Mouse (Mus musculus) right cerebral cortex, postnatal 4 days (tissue): ENCODE measurements around the gene Adamts16.
"Not testable (repeated sequence)": the region's sequence is repeated elsewhere in the genome, so short reads cannot be mapped to it uniquely, and the experiment has no call there.

Source experiments
- DNase-seq: peaks from one replicate; pipeline ENCODE4 v3.0.0-alpha.2; 2022

Gene Adamts16

DNA sequence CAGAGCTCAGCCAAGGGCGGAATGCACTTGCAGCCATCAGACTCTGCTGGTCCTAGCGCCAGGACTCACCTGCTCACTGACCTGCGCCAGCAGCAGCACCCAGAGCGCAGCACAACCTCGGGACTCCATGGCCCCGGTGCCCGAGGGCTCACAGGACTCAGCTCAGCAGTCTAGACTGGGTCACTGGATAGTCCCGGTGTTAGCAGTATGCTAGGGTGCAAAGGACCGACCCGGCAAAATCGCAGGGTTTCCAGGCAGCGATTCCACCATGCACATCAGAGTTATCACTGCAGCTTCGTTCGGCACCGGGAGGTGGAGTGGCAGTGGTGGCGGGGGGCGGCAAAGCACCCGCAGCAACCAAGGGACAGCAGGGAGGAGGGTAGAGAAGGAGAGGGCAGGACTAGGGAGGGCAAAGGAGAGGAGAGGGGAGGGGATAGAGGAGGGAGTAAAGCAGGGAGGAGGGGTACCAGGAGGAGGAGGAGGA, at the start of gene Adamts16:
Gene Adamts16, minus strand, starts transcription at position 391 of the 484 bp plus-strand sequence.
- DNase-seq: peak; percentile 29

DNA sequence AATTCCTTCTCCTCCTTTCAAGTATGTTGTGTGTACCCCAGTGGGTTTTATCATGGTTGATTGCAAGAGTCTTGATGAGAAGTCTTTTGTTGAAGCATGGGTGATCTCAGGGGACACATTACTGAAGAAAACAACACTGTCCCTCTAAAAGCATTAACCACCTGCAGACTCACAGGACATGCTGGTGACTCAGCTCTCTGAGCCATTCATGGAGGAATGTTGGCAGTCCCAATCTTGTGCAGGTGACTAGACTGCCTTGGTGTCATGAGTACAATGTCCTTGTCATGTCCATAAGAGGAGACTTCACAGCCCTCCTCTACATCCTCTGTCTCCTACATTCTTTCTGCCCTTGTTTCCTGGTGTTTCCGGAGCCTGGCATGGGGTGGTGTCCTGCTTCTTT, 45.5 kb upstream of the Adamts16 start:
- DNase-seq: no peak

DNA sequence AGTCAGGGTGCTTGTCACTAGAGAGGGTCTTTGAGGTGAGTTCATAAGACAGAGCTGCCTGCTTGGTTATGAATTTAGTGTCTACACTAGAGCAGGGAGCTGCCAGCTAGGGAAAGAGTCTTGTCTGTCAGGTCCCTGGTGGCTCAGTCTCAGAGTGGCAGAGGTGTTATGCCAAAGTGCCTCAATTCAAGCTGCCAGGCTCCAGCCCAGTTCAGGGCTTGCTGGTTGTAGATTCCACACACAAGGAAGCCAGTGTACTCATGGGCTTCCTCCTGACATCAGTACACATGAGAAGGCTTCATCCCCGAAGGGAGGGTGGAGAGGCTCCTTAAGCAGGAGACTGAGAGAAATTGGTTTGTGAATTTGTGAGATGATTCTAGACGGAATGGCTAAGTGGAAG, 43.4 kb upstream of the Adamts16 start:
- no peak for DNase-seq

DNA sequence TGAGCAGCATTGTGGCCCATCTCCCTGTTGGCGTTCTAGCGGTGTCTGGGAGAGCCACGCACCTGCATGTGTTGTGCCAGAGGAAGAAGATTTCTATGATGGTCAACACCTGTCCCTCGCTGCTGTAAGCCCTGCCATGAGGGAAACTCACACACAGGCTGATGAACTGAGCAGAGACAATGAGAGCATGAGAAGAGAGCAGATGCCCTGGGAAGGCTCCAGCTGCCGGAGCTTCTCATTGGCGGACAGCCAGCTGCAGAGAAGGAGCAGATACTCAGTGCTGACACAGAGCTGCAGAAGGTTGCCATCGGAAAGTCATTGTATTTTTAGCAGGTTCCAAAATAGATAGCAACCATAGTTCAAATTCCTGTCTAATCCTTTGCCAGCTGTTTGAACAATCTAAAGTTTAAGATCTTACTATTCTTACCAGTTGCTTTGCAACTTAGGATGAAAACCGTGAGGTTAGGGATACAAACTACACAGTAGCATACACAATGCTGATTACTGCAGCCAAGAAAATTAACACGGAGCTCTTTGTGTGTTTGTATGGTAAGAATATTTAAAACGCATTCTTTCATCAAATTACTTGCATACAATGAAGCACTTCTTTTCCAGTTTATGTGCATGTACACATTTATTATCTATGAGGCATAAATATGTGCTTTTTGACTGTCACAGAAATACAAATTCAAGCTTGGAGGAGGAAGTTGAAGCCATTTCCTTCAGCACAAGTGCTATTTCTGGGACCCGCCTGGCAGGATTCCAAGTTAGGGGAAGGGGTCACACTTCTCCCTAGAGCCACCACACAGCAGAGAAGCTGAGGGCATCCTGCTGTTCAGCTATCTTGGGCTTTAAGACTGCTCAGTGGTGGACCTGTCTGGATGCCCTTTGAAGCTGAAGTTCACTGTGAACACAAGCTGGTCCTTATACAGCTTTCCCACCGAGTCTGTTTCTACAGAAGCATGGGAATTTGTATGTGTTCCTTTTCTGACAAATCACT, 42.6 kb upstream of the Adamts16 start:
- peak; percentile 76 for DNase-seq

DNA sequence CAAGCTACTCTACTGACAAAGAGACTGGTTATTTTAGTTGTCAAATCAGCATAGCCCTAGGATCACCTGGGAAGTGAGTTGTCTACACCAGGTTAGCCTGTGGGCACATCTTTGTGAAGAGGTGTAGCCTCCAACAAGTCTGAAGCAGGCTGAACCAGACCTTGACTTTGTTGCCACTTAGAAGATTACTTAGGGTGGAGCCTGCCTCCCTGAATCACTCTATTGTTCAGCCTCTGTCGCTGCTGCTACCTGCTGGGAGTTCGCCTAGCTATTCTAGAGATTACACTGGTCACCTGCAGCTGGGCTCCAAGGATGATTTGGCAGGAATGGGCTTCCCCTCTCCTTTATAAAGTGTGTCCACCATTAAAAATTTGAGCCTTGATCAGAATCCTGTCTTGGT, 38.4 kb upstream of the Adamts16 start:
- DNase-seq: not testable (repeated sequence)

DNA sequence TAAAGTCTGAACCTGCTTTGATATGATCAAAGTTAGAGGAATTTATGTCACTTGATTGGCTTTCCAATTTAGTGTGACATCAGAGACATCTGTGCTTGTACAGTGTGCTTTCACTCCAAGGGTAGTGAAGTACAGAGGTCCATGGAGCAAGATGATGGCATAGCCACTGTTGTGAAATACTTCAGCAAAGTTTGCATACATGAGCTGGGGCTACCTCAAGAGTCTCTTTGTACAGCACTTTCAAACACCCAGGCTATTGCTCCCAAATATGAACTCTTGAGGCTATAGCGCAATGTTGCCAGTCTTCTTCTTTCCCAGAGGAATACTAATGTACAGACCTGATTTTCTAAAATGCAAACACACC, 35.9 kb upstream of the Adamts16 start:
- no peak for DNase-seq

DNA sequence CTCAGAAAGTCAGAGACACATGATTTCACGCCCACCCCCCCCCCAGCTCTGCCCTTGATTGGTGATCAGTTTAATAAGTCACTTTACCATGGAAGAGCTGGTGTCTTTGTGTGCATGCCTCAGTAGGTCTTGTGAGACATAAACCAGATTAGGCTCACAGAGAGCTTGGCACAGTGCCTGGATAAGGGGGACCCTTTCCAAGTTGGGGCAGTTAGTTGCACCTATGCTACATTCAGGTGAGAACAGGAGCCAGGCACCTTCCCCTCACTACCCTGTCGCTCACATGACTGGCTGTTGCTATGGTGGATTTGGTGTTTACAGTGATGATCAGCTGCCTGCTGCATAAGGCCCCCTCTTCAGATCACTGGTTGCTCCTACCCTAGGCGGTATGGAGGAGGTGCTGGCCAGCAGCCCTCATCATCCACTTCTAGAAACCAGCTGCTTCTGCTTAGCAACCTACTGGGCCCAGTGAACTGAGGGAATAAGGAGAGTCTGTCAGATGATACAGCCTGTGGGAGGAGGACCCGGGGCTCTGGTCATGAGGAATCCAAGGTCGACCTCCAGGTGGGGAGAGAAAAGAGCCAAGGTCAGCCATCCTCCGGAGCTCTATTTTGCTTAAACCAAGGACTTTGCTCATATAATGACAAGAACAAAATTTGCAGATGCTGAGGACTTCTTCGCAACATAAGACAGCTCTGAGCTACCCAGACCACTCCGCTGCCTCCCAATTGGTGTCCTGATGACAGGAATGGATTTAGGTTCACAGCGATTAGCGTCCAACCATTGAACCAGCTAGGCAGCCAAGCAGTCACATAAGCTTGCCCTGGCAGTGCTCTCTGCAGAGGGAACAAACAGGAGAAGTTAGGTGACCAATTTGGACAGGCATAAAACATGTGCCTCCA, 35.3 kb upstream of the Adamts16 start:
- DNase-seq: no peak

DNA sequence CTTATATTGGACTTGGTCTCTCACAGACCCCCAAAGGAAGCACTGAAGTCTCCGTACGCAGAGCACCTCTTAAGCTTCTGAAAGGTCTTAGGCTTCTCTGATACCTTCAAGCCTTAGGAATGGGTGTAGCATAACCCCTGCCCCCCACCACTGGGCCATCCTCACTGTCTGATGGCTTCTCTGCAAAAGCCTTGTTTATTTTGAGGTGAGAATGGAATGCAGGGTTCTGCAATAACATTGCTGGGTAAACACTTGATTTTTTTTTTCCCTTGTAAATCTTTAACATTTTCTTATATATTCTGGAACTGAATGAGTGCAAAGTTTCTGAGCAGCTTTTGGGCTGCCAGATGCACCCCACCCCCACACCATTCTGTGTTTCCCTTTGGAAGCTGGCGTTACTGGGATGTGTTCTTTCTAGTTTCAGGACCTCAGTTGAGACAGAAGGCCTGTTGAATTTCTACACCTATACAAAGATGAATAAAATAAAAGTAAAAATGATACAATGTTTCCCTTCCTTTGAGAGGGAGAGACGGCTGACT, 33.9 kb upstream of the Adamts16 start:
- no peak for DNase-seq

DNA sequence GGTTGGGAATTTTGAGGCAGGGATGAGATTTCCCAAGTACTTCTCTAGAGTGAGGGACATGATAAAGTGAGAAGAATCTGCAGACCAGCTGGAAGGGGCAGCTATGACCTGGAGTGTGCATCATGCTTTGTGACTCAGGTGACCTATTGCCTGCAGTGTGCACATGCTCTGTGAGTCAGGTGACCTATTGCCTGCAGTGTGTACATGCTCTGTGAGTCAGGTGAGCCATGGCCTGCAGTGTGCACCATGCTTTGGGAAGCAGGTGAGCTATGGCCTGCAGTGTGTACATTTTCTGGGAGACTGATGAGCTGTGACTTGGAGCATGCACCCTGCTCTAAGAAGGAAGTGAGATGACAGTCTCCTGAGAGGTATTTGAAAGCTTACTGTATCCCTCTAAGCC, 33.1 kb upstream of the Adamts16 start:
- DNase-seq: no peak

DNA sequence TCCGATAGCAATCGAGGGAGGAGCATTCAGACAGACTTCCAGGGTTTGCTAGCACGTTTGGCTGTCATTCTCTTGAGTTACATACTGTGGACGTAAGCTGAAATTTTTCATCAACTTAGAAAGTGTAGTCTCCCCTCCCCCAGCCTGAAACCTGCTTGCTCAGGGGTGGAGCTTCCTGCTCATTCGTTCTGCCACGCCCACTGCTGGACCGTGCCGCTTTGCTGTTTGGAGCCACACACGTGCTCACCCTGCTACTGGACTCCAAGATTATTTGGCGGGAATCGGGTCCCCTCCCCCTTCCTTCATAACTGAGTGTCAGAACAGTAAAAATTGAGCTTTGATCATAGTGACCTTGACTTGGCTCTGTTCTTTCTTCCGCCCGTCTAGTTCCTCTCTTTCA, 32.2 kb upstream of the Adamts16 start:
- DNase-seq: not testable (repeated sequence)

DNA sequence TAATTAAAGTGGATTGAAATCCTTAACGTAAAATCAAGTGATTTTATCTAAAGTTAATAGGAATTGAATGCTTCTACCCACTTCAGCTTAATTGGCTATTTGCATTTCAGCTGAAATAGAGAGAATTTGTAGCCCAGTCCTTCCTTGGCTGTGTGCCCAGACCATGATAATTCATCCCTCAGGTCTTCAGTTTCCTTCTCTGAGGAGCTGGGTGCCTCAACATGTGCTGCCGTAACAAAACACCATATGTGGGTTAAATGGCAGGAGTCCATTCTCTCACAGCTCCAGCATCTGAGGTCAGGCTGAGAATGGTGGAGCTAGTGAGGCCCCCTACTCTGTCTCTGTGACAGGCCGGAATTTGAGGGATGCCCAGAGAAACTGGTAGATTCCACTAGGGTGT, 29.4 kb upstream of the Adamts16 start:
- DNase-seq: no peak

DNA sequence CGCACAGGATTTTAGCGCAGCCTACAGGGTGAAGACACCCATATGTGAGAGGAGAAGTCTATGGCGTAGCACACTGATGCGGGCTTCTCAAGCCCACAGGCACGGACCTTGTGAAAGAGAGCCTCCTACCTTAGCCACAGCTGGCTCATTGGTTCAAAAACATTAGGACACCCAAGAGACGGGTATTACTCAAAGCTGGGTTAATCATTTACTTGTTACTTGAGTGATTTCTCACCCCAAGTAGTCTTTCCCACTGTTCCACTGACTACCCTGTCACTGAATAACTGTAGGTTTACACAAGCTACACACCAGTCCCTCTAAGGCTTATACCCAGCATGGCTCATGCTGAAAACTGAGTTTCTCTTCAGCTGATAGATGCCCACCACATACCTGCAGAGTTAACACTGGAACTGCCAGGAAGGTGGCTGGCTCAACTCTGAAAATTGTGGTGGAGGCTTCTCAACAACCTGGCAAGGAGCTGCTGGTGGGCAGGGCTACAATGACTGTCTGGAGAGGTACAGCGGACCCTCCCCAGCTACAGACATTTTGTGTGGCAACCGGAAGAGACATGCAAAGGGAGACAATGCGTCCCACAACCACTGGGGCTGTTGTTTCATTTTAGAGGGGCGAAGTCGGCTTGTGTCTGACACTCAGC, 25.5 kb upstream of the Adamts16 start:
- no peak for DNase-seq

DNA sequence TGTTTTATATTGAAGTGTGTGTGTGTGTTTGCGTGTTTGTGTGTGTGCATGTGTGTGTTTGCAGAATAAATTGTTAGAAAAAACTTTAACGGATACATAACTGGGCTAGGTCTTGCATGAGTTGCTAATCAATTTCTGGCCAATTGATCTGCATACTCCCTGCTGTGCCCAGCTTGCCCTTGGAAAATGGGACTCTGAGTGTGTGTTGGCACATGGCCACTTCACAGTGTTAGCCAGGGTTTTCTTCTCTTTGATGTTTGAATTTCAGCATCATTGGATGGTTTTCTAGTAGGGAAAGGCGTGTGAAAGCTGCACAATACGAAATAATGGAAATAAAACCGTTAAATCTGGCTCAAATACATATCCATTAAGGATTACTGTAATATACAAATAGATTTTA, 24.3 kb upstream of the Adamts16 start:
- DNase-seq: no peak

DNA sequence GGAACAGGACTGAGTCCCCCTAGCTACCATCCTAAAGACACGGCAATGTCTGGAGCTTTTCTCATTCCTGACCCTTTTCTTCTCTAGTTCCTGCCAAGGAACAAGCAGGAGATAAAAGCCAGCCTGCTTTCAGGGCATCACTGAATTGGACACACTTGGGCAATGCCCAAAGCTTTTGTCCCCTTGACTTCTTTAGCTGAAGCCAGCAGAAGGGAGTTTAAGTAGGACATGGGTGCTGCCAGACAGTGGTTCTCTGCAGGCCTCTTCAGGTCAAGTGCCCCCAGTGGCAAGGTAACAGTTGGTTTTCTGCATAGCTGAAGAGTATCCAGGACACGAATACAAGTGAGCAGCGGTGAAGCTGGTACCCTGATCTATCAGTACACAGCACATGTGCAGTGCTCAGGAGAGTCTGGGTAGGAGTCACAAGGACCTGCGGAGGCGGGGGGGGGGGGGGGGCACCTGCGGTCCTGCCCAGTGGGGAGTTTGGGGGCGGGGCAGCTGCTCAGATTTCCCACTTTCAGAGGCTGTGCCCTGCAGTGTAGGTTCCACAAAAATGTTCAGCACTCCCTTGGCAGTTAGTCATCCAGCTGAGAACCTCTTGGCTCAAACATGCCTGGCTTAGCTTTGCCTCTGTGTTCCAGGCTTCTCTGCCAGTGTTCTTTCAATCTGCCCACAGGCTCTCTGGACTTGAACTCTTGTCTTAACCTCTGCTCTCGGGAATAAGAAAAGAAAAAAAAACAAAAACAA, 20.7 kb upstream of the Adamts16 start:
- DNase-seq: no peak

DNA sequence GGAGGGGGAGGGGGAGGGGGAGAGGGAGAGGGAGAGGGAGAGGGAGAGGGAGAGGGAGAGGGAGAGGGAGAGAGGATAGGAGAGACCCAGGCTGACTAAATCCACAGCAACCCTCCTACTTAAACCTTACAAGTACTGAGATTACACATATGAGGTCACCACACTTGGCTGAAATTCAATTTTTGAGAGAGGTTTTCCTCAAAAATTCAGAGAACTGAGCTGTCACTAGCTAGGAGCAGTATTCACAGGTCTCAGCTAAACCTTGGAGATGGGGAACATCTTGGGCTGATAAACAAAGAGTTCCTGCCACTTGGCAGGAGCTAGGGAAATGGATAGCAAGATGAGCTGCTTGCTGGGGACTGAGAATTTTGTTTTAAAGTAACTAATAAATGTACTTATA, 12.0 kb upstream of the Adamts16 start:
- no peak for DNase-seq

DNA sequence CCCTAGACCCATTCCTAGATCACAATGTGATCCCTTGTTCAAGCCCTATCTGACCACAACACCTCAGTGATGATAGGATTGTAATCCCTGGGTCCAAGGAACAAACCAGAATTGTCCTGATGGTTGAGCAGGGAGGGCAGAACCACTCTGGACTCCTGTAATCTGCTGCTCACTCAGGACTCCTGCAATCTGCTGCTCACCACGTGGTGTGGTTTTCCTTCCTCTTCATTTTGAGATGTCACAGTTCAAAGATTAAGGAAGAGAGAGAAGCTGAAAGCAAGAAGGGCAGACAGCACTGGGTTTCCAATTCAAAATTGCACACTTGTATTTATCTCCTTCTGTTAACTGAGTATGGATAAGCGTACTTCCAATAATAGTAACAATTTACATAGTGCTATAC, 5.3 kb upstream of the Adamts16 start:
- no peak for DNase-seq

DNA sequence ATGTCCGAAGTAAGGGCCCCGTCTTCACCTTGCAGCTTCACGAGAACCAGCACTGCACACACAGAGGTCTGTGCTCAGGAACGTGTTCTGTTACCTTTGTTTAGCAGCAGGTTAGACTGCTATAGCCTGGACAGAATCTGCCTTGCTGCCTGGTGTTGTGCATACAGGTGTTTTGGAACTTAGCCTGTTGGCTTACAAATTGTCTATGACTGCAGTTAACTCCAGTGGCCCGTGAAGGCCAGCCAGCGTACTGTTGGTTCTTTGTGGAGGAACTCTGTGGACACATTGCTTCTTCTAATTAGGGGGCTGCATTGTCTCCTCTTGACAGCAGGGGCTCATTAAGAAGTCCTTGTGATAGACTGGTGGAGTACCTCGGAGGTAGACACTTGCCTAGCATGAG, 3.9 kb upstream of the Adamts16 start:
- no peak for DNase-seq

DNA sequence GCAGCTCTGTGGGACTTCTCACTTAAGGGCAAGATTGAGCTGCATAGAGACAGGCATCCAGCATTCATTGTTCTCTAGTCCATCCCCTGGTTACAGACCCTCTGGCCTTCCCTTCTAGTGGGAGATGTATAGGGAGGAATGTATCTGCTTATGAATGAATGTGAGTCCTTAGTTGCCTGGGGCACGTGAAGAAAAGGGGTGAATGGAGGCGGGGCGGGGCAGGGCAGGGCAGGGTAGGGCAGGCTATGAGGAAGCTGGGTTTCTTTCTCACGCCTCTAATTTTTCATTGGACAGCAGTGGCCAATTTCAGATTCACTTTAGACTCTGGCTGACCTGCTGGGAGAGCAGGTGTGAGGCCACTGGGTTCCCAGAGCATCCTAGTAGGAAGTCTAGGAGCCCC, 515 bp upstream of the Adamts16 start:
- no peak for DNase-seq

DNA sequence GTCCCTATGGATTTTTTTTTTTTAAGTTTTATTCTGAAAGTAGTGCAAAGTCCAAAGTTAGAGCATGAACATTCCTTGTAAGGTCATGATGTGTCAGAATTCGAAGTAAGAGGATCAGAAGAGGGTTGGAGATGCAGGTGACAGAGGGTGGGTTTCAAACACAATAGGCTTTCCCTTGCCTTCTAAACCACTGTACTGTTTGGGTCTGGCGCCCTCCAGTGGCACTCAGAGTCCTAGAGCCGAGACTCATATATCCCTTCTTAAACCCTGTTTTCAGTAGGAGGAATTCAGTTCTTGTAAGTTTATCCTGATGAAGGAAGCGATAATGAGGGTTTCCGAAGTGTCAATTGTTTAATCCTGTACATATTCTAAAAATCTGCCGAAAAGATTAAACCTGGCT, 1.4 kb downstream of the Adamts16 start:
- peak; percentile 89 for DNase-seq

DNA sequence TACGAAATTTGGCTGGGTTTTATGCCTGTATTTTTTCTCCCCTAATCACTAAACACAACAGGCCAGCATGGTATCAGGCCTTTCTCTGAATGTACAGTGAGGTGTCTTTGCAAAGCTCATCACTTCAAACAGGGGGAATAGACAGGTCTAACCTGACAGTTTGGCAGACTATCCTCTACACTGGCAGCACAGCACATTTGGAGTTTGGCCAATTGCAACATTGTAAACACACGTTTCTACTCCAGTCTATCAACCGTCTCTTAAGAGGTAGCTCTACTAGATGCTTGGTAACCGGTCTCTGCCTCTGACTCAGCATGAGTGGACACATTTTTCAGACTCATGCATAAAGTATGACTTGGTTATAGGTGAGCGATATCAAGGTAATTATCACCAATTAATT, 4.0 kb downstream of the Adamts16 start:
- no peak for DNase-seq

DNA sequence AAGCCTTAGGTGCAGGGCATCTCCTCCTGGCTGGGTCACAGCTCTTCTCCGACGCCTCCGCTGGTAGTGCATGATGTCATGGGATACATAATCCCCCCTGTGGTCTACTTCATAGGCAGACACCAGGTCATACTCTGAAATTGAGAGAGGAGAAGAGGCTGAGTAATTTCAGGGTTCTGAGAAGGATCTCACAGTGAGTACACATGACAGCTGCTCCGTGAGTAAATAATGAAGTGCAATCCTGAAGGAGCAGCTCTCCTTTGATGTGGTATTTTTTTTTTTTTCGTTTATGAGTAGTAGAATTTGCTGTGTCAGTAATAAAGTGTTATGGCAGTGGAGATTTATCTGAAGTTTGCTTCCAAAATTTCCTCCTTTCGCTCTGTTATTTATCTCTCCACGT, 5.4 kb downstream of the Adamts16 start:
- no peak for DNase-seq

DNA sequence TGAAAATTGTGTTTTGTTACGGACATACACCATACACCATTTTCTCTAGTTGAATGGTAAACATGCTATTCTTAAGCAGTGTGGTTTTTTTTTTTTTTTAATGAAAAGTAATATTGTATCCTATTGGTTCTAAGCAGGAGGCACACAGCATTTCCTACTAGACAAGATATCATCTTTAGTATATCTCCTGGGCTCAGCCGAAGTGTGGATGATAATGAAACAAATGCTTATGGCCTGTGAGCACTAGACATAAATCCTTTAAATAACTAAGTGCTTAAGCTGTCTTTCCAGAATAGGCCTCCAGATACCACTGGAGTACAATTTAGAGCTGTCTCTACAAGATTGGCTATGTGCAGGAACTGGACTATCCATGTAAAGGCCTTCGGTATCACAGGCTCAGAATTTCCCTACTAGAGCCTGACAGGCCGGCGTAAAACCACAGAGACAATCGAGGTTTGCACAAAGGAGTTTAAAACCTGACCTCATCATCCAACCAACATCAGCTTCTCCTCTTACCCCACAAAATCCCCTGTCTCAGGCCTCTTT, 8.9 kb downstream of the Adamts16 start:
- no peak for DNase-seq
